ENCODE assay signal across 28 mouse cellular contexts in the genomic region with DNA sequence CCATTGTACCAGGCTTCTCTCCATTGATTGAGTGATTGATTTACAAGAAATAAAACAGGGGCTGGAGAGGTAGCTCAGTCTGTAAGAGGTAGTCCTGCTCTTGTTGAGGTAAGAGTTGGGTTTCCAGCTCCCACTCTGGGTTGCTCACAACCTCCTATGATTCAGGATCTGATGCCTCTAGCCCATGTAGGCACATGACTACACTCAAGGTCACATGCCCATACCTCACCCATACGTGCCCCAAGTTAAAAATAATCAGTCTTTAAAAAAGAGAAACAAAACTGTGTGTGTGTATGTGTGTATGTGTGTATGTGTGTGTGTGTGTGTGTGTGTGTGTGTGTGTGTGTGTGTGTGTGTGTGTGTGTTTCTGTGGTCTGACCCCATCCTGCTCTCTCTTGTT. TPM values are rescaled to one million over a fixed set of nuclear protein-coding genes. Genes with fewer than 3 reads are reported as not detected.
"Had no signal": no experiment of that assay in that cellular context is flagged by ENCODE, and none has a peak within 500 bp of the region (broad histone marks: within the 10 kb centered on the region; RNA-seq: fewer than 3 reads in every experiment).

No protein-coding gene starts in this region.

- H3K4me1 ChIP-seq: embryonic facial prominence, embryonic 13.5 days; embryonic facial prominence, embryonic 15.5 days; forebrain, embryonic 12.5 days; forebrain, embryonic 13.5 days; forebrain, embryonic 15.5 days had no signal

- ATAC-seq: forebrain, embryonic 13.5 days; forebrain, embryonic 14.5 days; forebrain, embryonic 15.5 days; forebrain, embryonic 16.5 days; forebrain, postnatal 0 days had no signal

- H3K27ac ChIP-seq: embryonic facial prominence, embryonic 10.5 days; embryonic facial prominence, embryonic 12.5 days; embryonic facial prominence, embryonic 13.5 days; embryonic facial prominence, embryonic 15.5 days; forebrain, embryonic 10.5 days; forebrain, embryonic 12.5 days; forebrain, embryonic 13.5 days; forebrain, embryonic 15.5 days; gastrocnemius, adult 2 months; heart, adult 2 months had no signal

- H3K9me3 ChIP-seq: embryonic facial prominence, embryonic 10.5 days; embryonic facial prominence, embryonic 12.5 days; embryonic facial prominence, embryonic 13.5 days; embryonic facial prominence, embryonic 15.5 days; forebrain, embryonic 10.5 days; forebrain, embryonic 12.5 days; forebrain, embryonic 13.5 days; forebrain, embryonic 15.5 days had no signal

- H3K4me2 ChIP-seq: embryonic facial prominence, embryonic 12.5 days; embryonic facial prominence, embryonic 13.5 days; embryonic facial prominence, embryonic 15.5 days; forebrain, embryonic 12.5 days; forebrain, embryonic 13.5 days; forebrain, embryonic 15.5 days had no signal

- DNase-seq: cerebellum, adult 9-10 months; cerebellum, adult 9-11 months; cerebellum, postnatal 10 days; cerebellum, postnatal 14 days; cerebellum, postnatal 25 days; cerebellum, postnatal 36 days; embryo, embryonic 11 days; forebrain, postnatal 0 days; gastrocnemius, adult 2 months; gastrocnemius, postnatal 10 days; gastrocnemius, postnatal 14 days; gastrocnemius, postnatal 25 days; gastrocnemius, postnatal 36 days; heart, adult 11 months; heart, adult 18-20 months; heart, adult 2 months had no signal

- H3K27me3 ChIP-seq: embryonic facial prominence, embryonic 13.5 days; embryonic facial prominence, embryonic 15.5 days; forebrain, embryonic 12.5 days; forebrain, embryonic 13.5 days; forebrain, embryonic 15.5 days had no signal

- H3K4me3 ChIP-seq: embryonic facial prominence, embryonic 10.5 days; embryonic facial prominence, embryonic 12.5 days; embryonic facial prominence, embryonic 13.5 days; embryonic facial prominence, embryonic 15.5 days; erythroblast, embryonic 14.5 days; forebrain, embryonic 10.5 days; forebrain, embryonic 12.5 days; forebrain, embryonic 13.5 days; forebrain, embryonic 15.5 days; gastrocnemius, adult 2 months; heart, adult 2 months had no signal

- H3K9ac ChIP-seq: embryonic facial prominence, embryonic 12.5 days; embryonic facial prominence, embryonic 13.5 days; embryonic facial prominence, embryonic 15.5 days; forebrain, embryonic 12.5 days; forebrain, embryonic 13.5 days; forebrain, embryonic 15.5 days; forebrain, postnatal 0 days had no signal

- H3K36me3 ChIP-seq: embryonic facial prominence, embryonic 10.5 days; embryonic facial prominence, embryonic 12.5 days; embryonic facial prominence, embryonic 13.5 days; embryonic facial prominence, embryonic 15.5 days; forebrain, embryonic 10.5 days; forebrain, embryonic 12.5 days; forebrain, embryonic 15.5 days had no signal

RNA-seq across cellular contexts. Expression of a gene that starts 40.1 kb away (rescaled TPM):
- polyA plus RNA-seq: erythroblast, embryonic 14.5 days had no signal

RNA-seq across cellular contexts. Expression of a gene that starts 56.5 kb away (rescaled TPM):
- polyA plus RNA-seq: embryonic facial prominence, embryonic 11.5 days; erythroblast, embryonic 14.5 days; forebrain, embryonic 14.5 days had no signal
